Mouse (Mus musculus) forebrain, embryonic 12.5 days (tissue): Measurements from ENCODE around the gene Poc1b. TPM values are rescaled to one million over a fixed set of nuclear protein-coding genes. Genes with fewer than 3 reads are reported as not detected.
A peak's percentile ranks its signal among the peaks of the same experiment; 100 is the strongest.

Experiments
- ATAC-seq: fragments of 200-750 bp; cut with Nextera tagmentation; 2 replicates; pipeline ENCODE4 v1.8.0; 2017; ENCODE audit warnings: moderate TSS enrichment; ENCODE audit not compliant: low FRiP score
- H3K27ac ChIP-seq: fragments of 300-500 bp; sonication (generic); 2 replicates; pipeline ENCODE4 v1.5.1; 2016; ENCODE audit warnings: mild to moderate bottlenecking
- H3K27me3 ChIP-seq: fragments of 300-500 bp; sonication (generic); 2 replicates; pipeline ENCODE4 v1.6.1; 2016; ENCODE audit warnings: mild to moderate bottlenecking
- H3K36me3 ChIP-seq: fragments of 300-500 bp; sonication (generic); replicated peaks from 2 replicates; pipeline ENCODE4 v1.6.1; 2016; ENCODE audit warnings: mild to moderate bottlenecking
- H3K4me1 ChIP-seq: fragments of 300-500 bp; sonication (generic); 2 replicates; pipeline ENCODE4 v1.6.1; 2016
- H3K4me2 ChIP-seq: fragments of 300-500 bp; sonication (generic); 2 replicates; pipeline ENCODE4 v1.6.1; 2016; ENCODE audit warnings: mild to moderate bottlenecking, moderate library complexity
- H3K4me3 ChIP-seq: fragments of 300-500 bp; sonication (generic); replicated peaks from 2 replicates; pipeline ENCODE4 v1.5.1; 2016; ENCODE audit warnings: mild to moderate bottlenecking
- H3K9ac ChIP-seq: fragments of 300-500 bp; sonication (generic); 2 replicates; pipeline ENCODE4 v1.6.1; 2016; ENCODE audit warnings: mild to moderate bottlenecking
- H3K9me3 ChIP-seq: fragments of 300-500 bp; sonication (generic); 2 replicates; pipeline ENCODE4 v1.6.1; 2016
- WGBS: fragments of 180-500 bp; shearing (Covaris S2); methylation state at CpG from one replicate; pipeline ENCODE4 v1.1.7; 2016; 5-methylcytosine and 5-hydroxymethylcytosine counted together
- polyA plus RNA-seq: library from polyadenylated mRNA; unstranded; fragments of >200 nt; fragmentation: Nextera tagmentation; extraction: Ambion mirVana; gene quantifications from 2 replicates; pipeline ENCODE4 v1.2.1, GENCODE M21; 2016

Gene Poc1b
- polyA plus RNA-seq, 1 experiment from 2014 or later: 24.6 TPM

GRCm38 (mm10) chr10:99089906-99090305 is 16.9 kb upstream of the Poc1b start:
- H3K9ac ChIP-seq: no peak overlapping the region
- H3K36me3 ChIP-seq: no peaks in the 10 kb centered on the region
- H3K9me3 ChIP-seq: no peaks in the 10 kb centered on the region
- H3K27me3 ChIP-seq: no peaks in the 10 kb centered on the region
- H3K4me1 ChIP-seq: no peaks in the 10 kb centered on the region
- H3K4me3 ChIP-seq: no peak overlapping the region
- no peak overlapping the region for H3K4me2 ChIP-seq
- 91% methylated on average over 6 of the region's 6 CpGs for WGBS
- no peak overlapping the region for H3K27ac ChIP-seq
- ATAC-seq: no peak

GRCm38 (mm10) chr10:99093364-99093763 is 13.5 kb upstream of the Poc1b start:
- Histone ChIP-seq H3K4me3 (no peak overlapping the region), H3K4me2 (no peak overlapping the region), H3K27ac (no peak overlapping the region), H3K4me1 (no peaks in the 10 kb centered on the region), H3K36me3 (no peaks in the 10 kb centered on the region), H3K9me3 (no peaks in the 10 kb centered on the region), H3K27me3 (no peaks in the 10 kb centered on the region), H3K9ac (no peak overlapping the region)
- no peak for ATAC-seq
- 74% methylated on average over 2 of the region's 2 CpGs for WGBS

GRCm38 (mm10) chr10:99095114-99095513 is 11.7 kb upstream of the Poc1b start:
- WGBS: 81% methylated on average over 2 of the region's 2 CpGs
- Histone ChIP-seq H3K27me3 (no peaks in the 10 kb centered on the region), H3K4me1 (no peaks in the 10 kb centered on the region), H3K9ac (no peak overlapping the region), H3K36me3 (no peaks in the 10 kb centered on the region), H3K4me3 (no peak overlapping the region), H3K4me2 (no peak overlapping the region), H3K27ac (no peak overlapping the region), H3K9me3 (no peaks in the 10 kb centered on the region)
- ATAC-seq: no peak

DNA sequence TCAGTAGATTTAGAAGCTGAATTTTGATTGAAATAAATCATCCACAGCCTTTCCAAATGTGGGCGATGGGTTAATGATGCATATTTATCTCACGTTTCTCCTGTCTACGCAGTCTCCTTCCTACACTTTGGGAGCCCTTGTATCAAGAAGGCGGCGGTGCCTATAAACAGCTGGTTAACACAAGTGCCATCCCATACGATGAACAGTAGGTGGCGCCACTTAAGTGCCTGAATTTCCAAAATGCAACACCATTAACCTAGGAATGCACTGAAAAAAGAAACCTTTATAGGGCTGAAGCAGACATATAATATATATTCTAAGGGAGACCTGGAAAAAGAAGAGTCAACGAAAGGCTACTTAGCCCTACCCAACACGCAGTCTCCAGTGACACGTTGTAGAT is 9.5 kb upstream of the Poc1b start:
- H3K36me3 ChIP-seq: no peaks in the 10 kb centered on the region
- H3K9me3 ChIP-seq: no peaks in the 10 kb centered on the region
- 83% methylated on average over 10 of the region's 10 CpGs for WGBS
- no peak overlapping the region for H3K4me2 ChIP-seq
- H3K27me3 ChIP-seq: no peaks in the 10 kb centered on the region
- H3K4me3 ChIP-seq: no peak overlapping the region
- H3K4me1 ChIP-seq: no peaks in the 10 kb centered on the region
- no peak for ATAC-seq
- no peak overlapping the region for H3K9ac ChIP-seq
- no peak overlapping the region for H3K27ac ChIP-seq

DNA sequence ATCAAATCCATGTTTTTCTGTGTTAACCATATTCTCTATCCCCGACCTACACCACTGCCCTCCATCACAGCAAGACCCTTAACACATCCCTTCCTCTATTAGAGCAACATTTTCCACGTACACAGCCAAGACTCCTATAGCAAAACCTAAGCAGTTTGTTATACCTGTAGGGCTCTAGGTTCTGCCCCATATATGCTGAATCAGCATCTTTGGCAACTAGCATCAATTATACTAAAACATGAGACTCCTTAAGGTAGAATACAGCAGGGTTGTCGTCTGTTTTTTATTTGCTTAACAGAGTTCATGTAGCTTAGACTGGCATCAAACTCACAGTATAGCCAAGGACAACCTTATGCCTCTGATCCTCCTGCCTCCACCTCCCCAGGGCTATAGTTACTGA is 1.3 kb upstream of the Poc1b start:
- 79% methylated on average over 3 of the region's 3 CpGs for WGBS
- Histone ChIP-seq H3K9me3 (no peaks in the 10 kb centered on the region), H3K4me2 (peak overlapping the region; percentile 90), H3K27ac (no peak overlapping the region), H3K4me3 (no peak overlapping the region), H3K4me1 (peaks cover 28% of the 10 kb centered on the region), H3K27me3 (no peaks in the 10 kb centered on the region), H3K9ac (no peak overlapping the region), H3K36me3 (peaks cover 17% of the 10 kb centered on the region)
- no peak for ATAC-seq

DNA sequence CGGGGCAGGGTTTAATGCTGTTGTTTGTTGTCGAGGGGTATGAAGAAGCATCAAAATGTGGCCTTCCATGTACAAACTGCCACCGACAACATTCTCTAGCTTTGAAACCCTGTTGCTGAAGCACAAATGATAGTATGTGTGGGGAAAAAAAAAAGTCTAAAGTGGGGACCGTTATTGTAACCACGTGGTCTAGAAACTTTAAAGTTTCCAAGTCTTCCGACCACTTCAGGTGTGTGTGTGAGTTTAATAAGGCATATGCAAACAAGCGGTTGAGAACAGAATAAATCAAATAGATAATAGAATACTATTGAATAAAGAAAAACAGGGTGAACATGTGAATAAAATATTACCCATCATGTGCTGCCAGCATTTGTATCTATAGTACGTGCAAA is 529 bp upstream of the Poc1b start:
- Histone ChIP-seq H3K9ac (peak overlapping the region; percentile 87), H3K4me2 (peak overlapping the region; percentile 90), H3K9me3 (no peaks in the 10 kb centered on the region), H3K27me3 (no peaks in the 10 kb centered on the region), H3K4me1 (peaks cover 33% of the 10 kb centered on the region), H3K36me3 (peaks cover 20% of the 10 kb centered on the region), H3K4me3 (peak overlapping the region; percentile 95), H3K27ac (no peak overlapping the region)
- 30% methylated on average over 8 of the region's 8 CpGs for WGBS
- no peak; the same call in 1 of the 2 replicates for ATAC-seq

DNA sequence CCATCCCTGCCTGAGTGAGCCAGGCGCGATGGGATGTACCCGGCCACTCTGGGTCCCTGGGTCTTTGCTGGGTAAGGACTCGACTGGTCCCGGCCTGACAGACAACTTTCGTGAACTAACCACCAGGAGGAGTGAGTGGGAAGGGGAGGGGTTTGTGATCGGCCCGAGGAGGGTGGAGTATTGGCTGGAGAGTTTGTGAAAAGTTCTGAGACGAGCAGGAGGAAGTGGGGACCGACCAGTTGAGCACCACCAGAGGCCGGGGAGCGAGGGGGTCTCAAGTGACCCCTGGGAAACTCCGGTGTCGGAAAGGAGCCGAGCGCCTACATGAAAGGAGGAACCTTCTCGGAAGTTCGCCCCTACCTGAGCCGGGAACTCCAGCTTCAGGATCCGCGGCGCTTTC is 1.1 kb downstream of the Poc1b start, which contains the start of gene Galnt4:
TSS of gene Galnt4 (plus strand) at position 196 of the 400 bp plus-strand sequence.
- WGBS: 0% methylated on average over 22 of the region's 22 CpGs
- peak within 1 kb of the TSS; percentile 90 for H3K4me2 ChIP-seq
- peaks cover 20% of the 10 kb centered on the region for H3K36me3 ChIP-seq
- H3K9ac ChIP-seq: peak within 1 kb of the TSS; percentile 87
- no peaks in the 10 kb centered on the region for H3K9me3 ChIP-seq
- ATAC-seq: peak; percentile 78
- H3K27ac ChIP-seq: peak within 1 kb of the TSS; percentile 90
- peak within 1 kb of the TSS; percentile 95 for H3K4me3 ChIP-seq
- peaks cover 35% of the 10 kb centered on the region for H3K4me1 ChIP-seq
- no peaks in the 10 kb centered on the region for H3K27me3 ChIP-seq

DNA sequence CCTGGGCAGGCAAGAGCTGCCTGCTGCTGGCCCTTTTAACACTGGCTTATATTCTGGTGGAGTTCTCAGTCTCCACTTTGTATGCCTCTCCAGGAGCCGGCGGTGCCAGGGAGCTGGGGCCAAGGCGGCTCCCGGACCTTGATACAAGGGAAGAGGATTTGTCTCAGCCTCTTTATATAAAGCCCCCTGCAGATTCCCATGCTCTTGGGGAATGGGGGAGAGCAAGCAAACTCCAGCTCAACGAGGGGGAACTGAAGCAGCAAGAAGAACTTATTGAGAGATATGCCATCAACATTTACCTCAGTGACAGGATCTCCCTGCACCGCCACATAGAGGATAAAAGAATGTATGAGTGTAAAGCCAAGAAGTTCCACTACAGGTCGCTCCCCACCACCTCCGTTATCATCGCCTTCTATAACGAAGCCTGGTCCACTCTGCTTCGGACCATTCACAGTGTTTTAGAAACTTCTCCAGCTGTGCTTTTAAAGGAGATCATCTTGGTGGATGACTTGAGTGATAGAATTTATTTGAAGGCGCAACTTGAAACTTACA is 1.7 kb downstream of the Poc1b start:
- Histone ChIP-seq H3K4me1 (peaks cover 36% of the 10 kb centered on the region), H3K9me3 (no peaks in the 10 kb centered on the region), H3K27ac (no peak overlapping the region), H3K4me3 (peak overlapping the region; percentile 95), H3K4me2 (peak overlapping the region; percentile 90), H3K36me3 (peaks cover 20% of the 10 kb centered on the region), H3K27me3 (no peaks in the 10 kb centered on the region), H3K9ac (peak overlapping the region; percentile 87)
- no peak for ATAC-seq
- WGBS: 34% methylated on average over 12 of the region's 12 CpGs

- Histone ChIP-seq H3K27ac (no peak overlapping the region), H3K4me1 (peaks cover 26% of the 10 kb centered on the region), H3K36me3 (peaks cover 22% of the 10 kb centered on the region), H3K4me2 (no peak overlapping the region), H3K4me3 (no peak overlapping the region), H3K27me3 (no peaks in the 10 kb centered on the region), H3K9ac (no peak overlapping the region), H3K9me3 (no peaks in the 10 kb centered on the region)
- ATAC-seq: no peak
- 57% methylated on average over 3 of the region's 3 CpGs for WGBS
These were observed 6.7 kb downstream of the Poc1b start for GRCm38 (mm10) chr10:99113533-99113932.

GRCm38 (mm10) chr10:99114295-99114694 is 7.5 kb downstream of the Poc1b start:
- H3K27me3 ChIP-seq: no peaks in the 10 kb centered on the region
- H3K9me3 ChIP-seq: no peaks in the 10 kb centered on the region
- H3K4me2 ChIP-seq: no peak overlapping the region
- H3K4me1 ChIP-seq: peaks cover 19% of the 10 kb centered on the region
- H3K27ac ChIP-seq: no peak overlapping the region
- 87% methylated on average over 8 of the region's 8 CpGs for WGBS
- ATAC-seq: no peak
- H3K36me3 ChIP-seq: peaks cover 16% of the 10 kb centered on the region
- no peak overlapping the region for H3K9ac ChIP-seq
- no peak overlapping the region for H3K4me3 ChIP-seq

DNA sequence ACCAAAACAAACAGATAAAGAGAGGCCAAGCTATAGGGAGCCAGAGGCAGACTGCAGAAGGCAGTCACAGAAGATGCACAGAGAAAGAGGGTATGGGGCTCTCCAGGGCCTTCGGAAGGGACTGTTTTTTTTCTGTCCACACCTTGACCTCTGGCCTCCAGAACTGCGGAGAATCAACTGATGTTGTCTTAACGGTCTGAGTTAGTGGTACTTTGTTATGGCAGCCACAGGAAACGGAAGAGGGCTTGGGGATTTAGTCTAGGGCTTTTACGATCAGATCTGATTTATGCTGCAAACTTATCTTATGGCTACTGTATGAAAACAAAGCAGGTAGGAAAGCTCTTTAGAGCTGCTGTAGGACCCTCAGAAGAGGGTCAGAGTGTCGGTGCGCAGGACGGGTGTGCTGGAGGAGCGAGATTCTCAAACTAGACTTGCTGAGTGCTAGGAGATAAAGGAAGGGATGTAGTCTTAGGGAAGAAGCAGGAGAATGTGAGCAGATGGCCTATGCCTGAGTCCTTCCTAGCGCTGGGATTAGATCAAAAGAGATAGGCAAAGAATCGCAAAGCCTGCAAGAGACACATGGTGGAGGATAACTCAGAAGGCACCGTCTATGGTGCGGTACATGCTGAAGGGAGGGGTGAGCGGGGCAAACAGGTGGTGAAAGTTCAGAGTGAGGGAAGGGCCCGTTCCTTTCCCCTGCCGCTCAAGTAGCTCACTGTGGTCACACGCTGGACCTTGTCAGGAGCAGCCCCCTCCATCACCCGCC is 8.8 kb downstream of the Poc1b start:
- Histone ChIP-seq H3K36me3 (peaks cover 5% of the 10 kb centered on the region; the same call in 1 of the 2 replicates), H3K4me2 (no peak overlapping the region), H3K27me3 (no peaks in the 10 kb centered on the region), H3K4me3 (no peak overlapping the region), H3K9ac (no peak overlapping the region), H3K4me1 (peaks cover 17% of the 10 kb centered on the region), H3K27ac (0 out of 2 replicates have a peak overlapping the region, but pooled peaks have one; percentile 42), H3K9me3 (no peaks in the 10 kb centered on the region)
- no peak for ATAC-seq
- WGBS: 68% methylated on average over 18 of the region's 18 CpGs

DNA sequence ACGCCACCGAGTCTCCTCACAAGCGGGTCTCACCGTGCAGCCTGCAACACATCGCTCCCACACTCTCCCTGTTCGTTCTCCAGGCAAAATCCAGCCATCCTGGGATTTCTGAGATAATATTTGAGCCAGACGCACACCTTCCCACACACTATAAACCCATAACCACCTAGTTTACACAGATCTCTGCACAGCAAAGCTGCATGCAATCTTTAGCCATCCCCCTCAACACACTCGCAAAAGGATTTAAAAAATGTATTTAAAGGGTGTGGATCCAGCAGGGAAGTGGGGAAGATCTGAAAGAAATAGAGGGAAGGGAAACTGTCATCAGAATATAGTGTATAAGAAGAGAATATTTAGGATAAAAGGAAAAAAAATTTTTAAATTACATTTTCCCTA is 9.4 kb downstream of the Poc1b start:
- no peak overlapping the region for H3K9ac ChIP-seq
- 0 out of 2 replicates have a peak, but pooled peaks cover 2% of the 10 kb centered on the region for H3K36me3 ChIP-seq
- no peaks in the 10 kb centered on the region for H3K9me3 ChIP-seq
- H3K4me2 ChIP-seq: no peak overlapping the region
- H3K27ac ChIP-seq: no peak overlapping the region
- WGBS: 76% methylated on average over 8 of the region's 8 CpGs
- H3K27me3 ChIP-seq: no peaks in the 10 kb centered on the region
- no peak overlapping the region for H3K4me3 ChIP-seq
- H3K4me1 ChIP-seq: peaks cover 13% of the 10 kb centered on the region
- no peak for ATAC-seq
